Mouse (Mus musculus): ENCODE results near the gene Lrrtm1.

DNA sequence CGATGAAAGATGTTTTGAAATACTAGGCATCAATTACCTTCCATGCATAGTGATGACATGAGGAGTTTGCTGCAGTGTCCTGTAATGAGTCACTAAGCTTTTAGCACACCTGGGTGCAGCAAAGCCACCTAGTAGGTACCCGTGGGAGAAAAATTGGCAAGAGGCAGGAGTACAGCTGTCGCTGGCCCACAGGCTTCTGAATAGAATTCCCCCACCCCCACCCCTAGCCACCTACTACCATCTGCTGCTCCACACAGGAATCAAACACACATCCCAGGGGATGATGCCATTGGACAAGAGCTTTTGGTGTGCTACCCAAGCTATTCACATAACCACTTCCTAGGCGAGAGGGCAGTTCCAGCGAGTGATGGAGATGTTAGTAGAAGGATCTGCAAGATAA, 36.3 kb downstream of the Lrrtm1 start:
- TF ChIP-seq CTCF (IDR thresholded peaks at IDR 0.05; ENCODE audit: control insufficient read depth, insufficient read depth, low read length) (no peak), POLR2A (IDR thresholded peaks at IDR 0.05; ENCODE audit: borderline replicate concordance, control insufficient read depth, low read depth, low read length) (no peak)

Data from bone marrow, adult 2 months (tissue).